Mouse (Mus musculus) ES-E14 (cell line): ENCODE results near the gene C2.

Experiments
- CHD2 ChIP-seq: IDR thresholded peaks from 2 replicates; pipeline ENCODE4 v1.6.1; 2014; ENCODE audit warnings: mild to moderate bottlenecking, low read depth, low read length, inconsistent platforms
- MAFK ChIP-seq: IDR thresholded peaks from 2 replicates; pipeline ENCODE4 v1.6.1; 2014; ENCODE audit warnings: mild to moderate bottlenecking, low read depth, low read length, inconsistent platforms; ENCODE audit not compliant: insufficient read depth
- ZC3H11A ChIP-seq: IDR thresholded peaks from 2 replicates; pipeline ENCODE4 v1.6.1; 2012; ENCODE audit warnings: low read depth, mild to moderate bottlenecking, inconsistent platforms, low read length, borderline replicate concordance

DNA sequence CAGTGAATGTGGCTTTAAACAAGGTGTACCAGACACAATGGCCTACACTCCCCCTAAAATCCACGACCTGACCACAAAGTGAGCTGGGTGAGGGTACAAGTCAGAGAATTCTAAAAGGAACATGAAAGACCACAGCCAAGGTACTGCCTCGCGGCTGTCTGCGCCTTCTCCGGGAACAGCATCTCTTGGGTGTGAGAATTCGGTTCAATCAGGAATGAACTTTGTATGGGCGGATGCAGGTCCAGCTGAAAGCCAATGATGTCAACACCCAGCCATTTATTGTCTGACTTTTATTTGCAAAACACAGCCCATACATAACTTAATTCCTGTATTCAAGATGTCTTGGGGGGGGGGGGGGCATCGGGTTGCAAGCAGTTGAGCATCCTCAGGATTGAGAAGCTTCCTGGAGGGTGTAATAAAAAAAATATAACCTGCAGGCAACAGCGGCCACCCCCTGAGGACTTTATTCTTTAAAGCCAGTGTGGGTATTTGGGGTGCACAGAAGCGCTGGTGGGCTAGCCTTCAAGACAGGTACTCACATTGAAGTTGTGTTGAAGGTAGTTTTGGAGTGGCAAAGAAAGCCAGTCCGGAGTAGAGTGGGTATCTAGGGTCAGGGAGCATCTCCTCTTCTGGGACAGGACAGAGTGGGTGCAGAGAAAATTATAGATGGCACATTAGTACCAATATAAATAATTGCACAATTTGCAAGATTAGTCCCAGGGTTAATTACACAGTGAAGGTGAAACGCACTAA, 4.8 kb downstream of the C2 start:
- TF ChIP-seq MAFK (no peak), ZC3H11A (no peak), CHD2 (no peak)
